Mouse (Mus musculus) testis, adult 2 months (tissue): ENCODE measurements at regions not wholly inside any gene's neighbourhood (a gene's known extent, or its start where the extent isn't known, plus 50 kb on each side); places are given as distances from the start of the nearest gene placed in this dataset.
A peak's percentile ranks its signal among the peaks of the same experiment; 100 is the strongest.

Source experiments
- H3K27ac ChIP-seq: fragments of 200-500 bp; 2 replicates; pipeline ENCODE4 v1.5.1; 2012; ENCODE audit warnings: low read depth, low read length; ENCODE audit not compliant: control insufficient read depth, insufficient read depth
- H3K27me3 ChIP-seq: fragments of 200-500 bp; 2 replicates; pipeline ENCODE4 v1.6.1; 2012; ENCODE audit warnings: mild to moderate bottlenecking, low read length, moderate library complexity; ENCODE audit not compliant: control insufficient read depth, insufficient read depth
- H3K36me3 ChIP-seq: fragments of 200-500 bp; 2 replicates; pipeline ENCODE4 v1.6.1; 2012; ENCODE audit warnings: mild to moderate bottlenecking, low read length; ENCODE audit not compliant: control insufficient read depth, insufficient read depth
- H3K4me1 ChIP-seq: fragments of 200-500 bp; 2 replicates; pipeline ENCODE4 v1.6.1; 2012; ENCODE audit warnings: low read length; ENCODE audit not compliant: control insufficient read depth, insufficient read depth
- H3K4me3 ChIP-seq: fragments of 200-500 bp; 2 replicates; pipeline ENCODE4 v1.5.1; 2012; ENCODE audit warnings: low read depth, mild to moderate bottlenecking, low read length, moderate library complexity, mixed read lengths; ENCODE audit not compliant: control insufficient read depth
- CTCF ChIP-seq: fragments of 200-500 bp; IDR thresholded peaks from 2 replicates; pipeline ENCODE4 v1.5.1; 2012; ENCODE audit warnings: low read depth, mild to moderate bottlenecking, inconsistent platforms, low read length, moderate library complexity; ENCODE audit not compliant: control insufficient read depth, insufficient read depth, insufficient replicate concordance
- POLR2A ChIP-seq: fragments of 200-500 bp; IDR thresholded peaks from 2 replicates; pipeline ENCODE4 v1.6.1; 2012; ENCODE audit warnings: low read depth, mild to moderate bottlenecking, inconsistent platforms, low read length, moderate library complexity; ENCODE audit not compliant: control insufficient read depth

GRCm38 (mm10) chr9:61862071-61862480 lies 52.3 kb downstream of the Rplp1 start:
- Histone ChIP-seq H3K27me3 (no peaks in the 10 kb centered on the region), H3K27ac (no peak overlapping the region), H3K36me3 (no peaks in the 10 kb centered on the region), H3K4me3 (no peak overlapping the region), H3K4me1 (no peaks in the 10 kb centered on the region)
- TF ChIP-seq CTCF (no peak), POLR2A (no peak)

GRCm38 (mm10) chr9:61860147-61860546 lies 54.2 kb downstream of the Rplp1 start:
- Histone ChIP-seq H3K4me1 (no peaks in the 10 kb centered on the region), H3K27me3 (no peaks in the 10 kb centered on the region), H3K36me3 (no peaks in the 10 kb centered on the region), H3K4me3 (no peak overlapping the region), H3K27ac (no peak overlapping the region)
- TF ChIP-seq CTCF, result peak; percentile 87; the same call in 1 of the 2 replicates
- no peak for TF ChIP-seq POLR2A

GRCm38 (mm10) chr9:61859438-61859837 lies 54.9 kb downstream of the Rplp1 start:
- no peak for TF ChIP-seq CTCF
- no peak for TF ChIP-seq POLR2A
- Histone ChIP-seq H3K27me3 (no peaks in the 10 kb centered on the region), H3K27ac (no peak overlapping the region), H3K4me3 (no peak overlapping the region), H3K4me1 (no peaks in the 10 kb centered on the region), H3K36me3 (no peaks in the 10 kb centered on the region)

GRCm38 (mm10) chr9:61857817-61858216 lies 56.5 kb downstream of the Rplp1 start:
- H3K4me1 ChIP-seq, result no peaks in the 10 kb centered on the region
- no peak overlapping the region for H3K27ac ChIP-seq
- no peak overlapping the region for H3K4me3 ChIP-seq
- no peak for TF ChIP-seq CTCF
- TF ChIP-seq POLR2A, result no peak
- no peaks in the 10 kb centered on the region for H3K27me3 ChIP-seq
- no peaks in the 10 kb centered on the region for H3K36me3 ChIP-seq

- Histone ChIP-seq H3K4me3 (no peak overlapping the region), H3K27ac (no peak overlapping the region), H3K36me3 (no peaks in the 10 kb centered on the region), H3K4me1 (no peaks in the 10 kb centered on the region), H3K27me3 (no peaks in the 10 kb centered on the region)
- TF ChIP-seq POLR2A, result no peak
- TF ChIP-seq CTCF, result no peak
These were observed 57.7 kb downstream of the Rplp1 start for GRCm38 (mm10) chr9:61856686-61857085.

GRCm38 (mm10) chr9:61855686-61856085 lies 58.7 kb downstream of the Rplp1 start:
- TF ChIP-seq CTCF (no peak), POLR2A (no peak)
- Histone ChIP-seq H3K4me1 (no peaks in the 10 kb centered on the region), H3K27ac (no peak overlapping the region), H3K36me3 (no peaks in the 10 kb centered on the region), H3K4me3 (no peak overlapping the region), H3K27me3 (no peaks in the 10 kb centered on the region)

- Histone ChIP-seq H3K27me3 (no peaks in the 10 kb centered on the region), H3K27ac (no peak overlapping the region), H3K4me1 (no peaks in the 10 kb centered on the region), H3K4me3 (no peak overlapping the region), H3K36me3 (no peaks in the 10 kb centered on the region)
- TF ChIP-seq POLR2A (no peak), CTCF (no peak)
These were observed 60.5 kb downstream of the Rplp1 start for GRCm38 (mm10) chr9:61853841-61854240.

GRCm38 (mm10) chr9:61851331-61851730 lies 63.0 kb downstream of the Rplp1 start:
- H3K27ac ChIP-seq, result no peak overlapping the region
- no peaks in the 10 kb centered on the region for H3K27me3 ChIP-seq
- H3K36me3 ChIP-seq, result no peaks in the 10 kb centered on the region
- H3K4me1 ChIP-seq, result no peaks in the 10 kb centered on the region
- no peak for TF ChIP-seq CTCF
- H3K4me3 ChIP-seq, result no peak overlapping the region

GRCm38 (mm10) chr9:61848401-61848800 lies 65.9 kb downstream of the Rplp1 start:
- H3K4me1 ChIP-seq, result no peaks in the 10 kb centered on the region
- no peak overlapping the region for H3K4me3 ChIP-seq
- no peaks in the 10 kb centered on the region for H3K36me3 ChIP-seq
- no peak for TF ChIP-seq POLR2A
- no peak for TF ChIP-seq CTCF
- H3K27me3 ChIP-seq, result no peaks in the 10 kb centered on the region
- H3K27ac ChIP-seq, result no peak overlapping the region
